Comparison of ENCODE assay signal across 21 mouse cellular contexts in the genomic region with DNA sequence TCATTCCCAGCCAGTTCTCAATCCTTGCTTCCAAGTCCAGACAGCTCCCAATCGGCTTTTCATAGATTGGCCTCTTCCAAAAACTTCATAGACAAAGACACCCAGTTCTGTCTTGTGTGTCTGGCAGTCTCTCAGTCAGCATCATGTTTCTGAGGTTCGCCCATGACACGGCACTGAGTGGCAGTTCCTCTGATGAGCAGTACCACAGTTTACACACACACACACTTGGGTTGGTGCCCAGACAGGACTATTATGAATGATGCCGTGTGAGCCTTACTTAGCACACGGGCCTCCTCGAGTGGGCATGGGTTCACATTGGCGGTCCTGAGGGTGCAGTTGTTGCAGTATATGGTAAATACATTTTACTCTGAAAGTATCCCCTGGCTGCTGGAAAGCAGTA.
DNase-seq lines count a peak whose midpoint lies in the region; ATAC-seq and TF ChIP-seq lines count a peak whose summit lies in the region.
"Had no signal": no experiment of that assay in that cellular context is flagged by ENCODE, and none has a peak within 500 bp of the region (broad histone marks: within the 10 kb centered on the region; RNA-seq: fewer than 3 reads in every experiment).

No protein-coding gene starts in this region.

- TF ChIP-seq EP300 in liver, embryonic 14.5 days (IDR thresholded peaks at IDR 0.05; ENCODE audit: low read depth) = no peak

- 49% methylated on average over 7 of the region's 7 CpGs for WGBS in forebrain, postnatal 0 days
- WGBS in forebrain, embryonic 15.5 days = 57% methylated on average over 7 of the region's 7 CpGs
- WGBS in liver, embryonic 14.5 days (ENCODE audit: insufficient replicate concordance) = 79% methylated on average over 7 of the region's 7 CpGs
- 74% methylated on average over 7 of the region's 7 CpGs for WGBS in liver, embryonic 15.5 days (ENCODE audit: insufficient replicate concordance)

- no peaks in the 10 kb centered on the region for H3K4me1 ChIP-seq in forebrain, postnatal 0 days (ENCODE audit: insufficient read depth)
- no peaks in the 10 kb centered on the region for H3K4me1 ChIP-seq in forebrain, embryonic 15.5 days
- peaks cover 18 to 37% of the 10 kb centered on the region in 2 experiments for H3K4me1 ChIP-seq in liver, embryonic 14.5 days (replicated peaks; ENCODE audit: control insufficient read depth in 2 of 2, insufficient read depth in 2 of 2, low read length in 1 of 2)
- H3K4me1 ChIP-seq in liver, embryonic 15.5 days (replicated peaks) = peaks cover 40% of the 10 kb centered on the region

- no peak overlapping the region for H3K27ac ChIP-seq in forebrain, postnatal 0 days (ENCODE audit: low read depth, low read length)
- H3K27ac ChIP-seq in forebrain, embryonic 15.5 days (replicated peaks) = no peak overlapping the region
- peak overlapping the region; percentile 67 for H3K27ac ChIP-seq in liver, embryonic 14.5 days
- peak overlapping the region; percentile 75; the same call in 1 of the 2 replicates for H3K27ac ChIP-seq in liver, embryonic 15.5 days (replicated peaks)
- H3K27ac ChIP-seq: embryonic facial prominence, embryonic 12.5 days; heart, embryonic 10.5 days; hindbrain, embryonic 13.5 days; intestine, embryonic 15.5 days had no signal

- no peaks in the 10 kb centered on the region for H3K9me3 ChIP-seq in forebrain, postnatal 0 days (ENCODE audit: low read length)
- H3K9me3 ChIP-seq in forebrain, embryonic 15.5 days = no peaks in the 10 kb centered on the region
- no peaks in the 10 kb centered on the region for H3K9me3 ChIP-seq in liver, embryonic 14.5 days (ENCODE audit: control insufficient read depth, low read length)
- no peaks in the 10 kb centered on the region for H3K9me3 ChIP-seq in liver, embryonic 15.5 days (replicated peaks)
- H3K9me3 ChIP-seq: embryonic facial prominence, embryonic 12.5 days; heart, embryonic 10.5 days; hindbrain, embryonic 13.5 days; intestine, embryonic 15.5 days had no signal

- TF ChIP-seq CTCF in forebrain, postnatal 0 days (IDR thresholded peaks at IDR 0.05; ENCODE audit: low read depth) = no peak
- no peak for TF ChIP-seq CTCF in liver, embryonic 14.5 days (IDR thresholded peaks at IDR 0.05; ENCODE audit: low read depth)
- TF ChIP-seq CTCF in brain, embryonic 14.5 days (IDR thresholded peaks at IDR 0.05; ENCODE audit: borderline replicate concordance, extremely low read depth, insufficient read depth, insufficient read length) = no peak

- no peak overlapping the region for H3K9ac ChIP-seq in forebrain, postnatal 0 days
- H3K9ac ChIP-seq in forebrain, embryonic 15.5 days (replicated peaks) = no peak overlapping the region
- H3K9ac ChIP-seq in liver, embryonic 14.5 days (replicated peaks) = peak overlapping the region; percentile 18; the same call in 1 of the 2 replicates
- H3K9ac ChIP-seq in liver, embryonic 15.5 days = no peak overlapping the region
- H3K9ac ChIP-seq: embryonic facial prominence, embryonic 12.5 days; hindbrain, embryonic 13.5 days; intestine, embryonic 15.5 days had no signal

- no peak for TF ChIP-seq POLR2A in brain, embryonic 14.5 days (IDR thresholded peaks at IDR 0.05; ENCODE audit: borderline replicate concordance, extremely low read depth, insufficient read depth, insufficient read length, poor library complexity, severe bottlenecking)

- no peak overlapping the region for H3K4me2 ChIP-seq in forebrain, postnatal 0 days (ENCODE audit: low read depth)
- H3K4me2 ChIP-seq in forebrain, embryonic 15.5 days (replicated peaks) = no peak overlapping the region
- peak overlapping the region; percentile 49 for H3K4me2 ChIP-seq in liver, embryonic 14.5 days (ENCODE audit: low read depth)
- H3K4me2 ChIP-seq in liver, embryonic 15.5 days = no peak overlapping the region
- H3K4me2 ChIP-seq: embryonic facial prominence, embryonic 12.5 days; hindbrain, embryonic 13.5 days; intestine, embryonic 15.5 days had no signal

- no peaks in the 10 kb centered on the region for H3K27me3 ChIP-seq in forebrain, postnatal 0 days (ENCODE audit: insufficient read depth, low read length)
- H3K27me3 ChIP-seq in forebrain, embryonic 15.5 days = no peaks in the 10 kb centered on the region
- H3K27me3 ChIP-seq in liver, embryonic 14.5 days (ENCODE audit: control insufficient read depth, insufficient read depth, low read length) = no peaks in the 10 kb centered on the region
- peaks cover 3% of the 10 kb centered on the region for H3K27me3 ChIP-seq in liver, embryonic 15.5 days
- H3K27me3 ChIP-seq: embryonic facial prominence, embryonic 12.5 days; hindbrain, embryonic 13.5 days; intestine, embryonic 15.5 days had no signal

- no peaks in the 10 kb centered on the region for H3K36me3 ChIP-seq in forebrain, postnatal 0 days (ENCODE audit: insufficient read depth)
- H3K36me3 ChIP-seq in forebrain, embryonic 15.5 days = no peaks in the 10 kb centered on the region
- no peaks in the 10 kb centered on the region for H3K36me3 ChIP-seq in liver, embryonic 14.5 days (replicated peaks; ENCODE audit: control insufficient read depth, insufficient read depth, low read depth)
- H3K36me3 ChIP-seq in liver, embryonic 15.5 days (replicated peaks) = no peaks in the 10 kb centered on the region
- H3K36me3 ChIP-seq: embryonic facial prominence, embryonic 12.5 days; heart, embryonic 10.5 days; hindbrain, embryonic 13.5 days; intestine, embryonic 15.5 days had no signal

- H3K4me3 ChIP-seq in forebrain, postnatal 0 days (ENCODE audit: low read depth, low read length) = no peak overlapping the region
- no peak overlapping the region for H3K4me3 ChIP-seq in forebrain, embryonic 15.5 days
- no peak overlapping the region for H3K4me3 ChIP-seq in liver, embryonic 14.5 days (ENCODE audit: insufficient read depth in 1 of 2, low read depth in 2 of 2, low read length in 2 of 2)
- H3K4me3 ChIP-seq in liver, embryonic 15.5 days (replicated peaks) = no peak overlapping the region
- H3K4me3 ChIP-seq: embryonic facial prominence, embryonic 12.5 days; heart, embryonic 10.5 days; hindbrain, embryonic 13.5 days; intestine, embryonic 15.5 days had no signal

- DNase-seq in forebrain, postnatal 0 days = no peak
- DNase-seq in liver, embryonic 14.5 days (ENCODE audit: low read depth in 3 of 3, low spot score in 3 of 3) = no peak
- DNase-seq in liver = no peak
- DNase-seq in brain, embryonic 14.5 days (ENCODE audit: low read depth) = peak; percentile 37
- DNase-seq in spleen, adult 18-20 months = no peak
- DNase-seq: adrenal gland, adult 8-10 months; adrenal gland, postnatal 36 days; cerebellum, adult 11 months; cerebellum, adult 8-10 months; cerebellum, postnatal 14 days; embryo, embryonic 11 days; gastrocnemius, postnatal 10 days; heart, adult 18-20 months; heart, postnatal 10 days; heart, postnatal 4 days had no signal

- ATAC-seq in forebrain, postnatal 0 days = peak; percentile 42; the same call in 1 of the 2 replicates
- no peak for ATAC-seq in forebrain, embryonic 15.5 days (replicated peaks)
- no peak; the same call in 1 of the 2 replicates for ATAC-seq in liver, embryonic 14.5 days (ENCODE audit: insufficient read depth)
- 0 out of 2 replicates have a peak, but pooled peaks have one; percentile 23 for ATAC-seq in liver, embryonic 15.5 days (ENCODE audit: insufficient read depth)
- ATAC-seq: intestine, embryonic 15.5 days had no signal

Comparison
In these comparisons a context has a peak if more than half of its experiments do, and no peak if none do; other contexts are left out.
1. ATAC-seq: peak in forebrain, postnatal 0 days (single experiment) and liver, embryonic 15.5 days (single experiment); none in forebrain, embryonic 15.5 days (single experiment) and liver, embryonic 14.5 days (single experiment).
2. H3K27ac ChIP-seq: peak in liver, embryonic 14.5 days (single experiment) and liver, embryonic 15.5 days (single experiment); none in forebrain, postnatal 0 days (single experiment) and forebrain, embryonic 15.5 days (single experiment).